Mouse (Mus musculus) v-Abl transformed pro-B cells (cell line): ENCODE measurements around the gene Sh2d1b2.
"Not testable (repeated sequence)": the region's sequence is repeated elsewhere in the genome, so short reads cannot be mapped to it uniquely, and the experiment has no call there.

Experiments used
- in situ Hi-C, 2 experiments: fragments of 400-800 bp; cut with MboI; formaldehyde crosslinking; loops; one replicate each; pipeline ENCODE4 v1.15.1; 2025; ENCODE audit not compliant: unreplicated experiment in 2 of 2

The Sh2d1b2 gene

DNA sequence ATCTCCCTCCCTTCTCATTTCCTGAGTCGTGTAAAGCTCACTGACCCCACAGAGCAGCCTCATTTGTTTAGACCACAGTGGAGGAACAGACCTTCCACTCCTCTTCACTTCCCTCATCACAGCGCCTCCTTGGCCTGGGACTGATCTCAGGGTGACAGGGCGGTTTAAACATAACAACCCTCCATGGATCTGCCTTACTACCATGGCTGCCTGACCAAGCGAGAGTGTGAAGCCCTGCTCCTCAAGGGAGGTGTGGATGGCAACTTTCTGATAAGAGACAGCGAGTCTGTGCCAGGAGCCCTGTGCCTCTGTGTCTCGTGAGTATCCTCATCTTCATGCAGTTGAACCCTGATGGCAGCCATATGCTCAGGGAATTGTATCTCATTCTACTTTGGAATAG, at the start of gene Sh2d1b2:
Sh2d1b2 (plus strand) TSS at position 62 of the 400 bp plus-strand sequence.
- in situ Hi-C loops: not testable (repeated sequence)

- in situ Hi-C loops: no loop called here
Observed at GRCm38 (mm10) chr1:170185137-170185536, 47.4 kb upstream of the Sh2d1b2 start.

GRCm38 (mm10) chr1:170186531-170186930, 46.0 kb upstream of the Sh2d1b2 start:
- in situ Hi-C loops: no loop called here

DNA sequence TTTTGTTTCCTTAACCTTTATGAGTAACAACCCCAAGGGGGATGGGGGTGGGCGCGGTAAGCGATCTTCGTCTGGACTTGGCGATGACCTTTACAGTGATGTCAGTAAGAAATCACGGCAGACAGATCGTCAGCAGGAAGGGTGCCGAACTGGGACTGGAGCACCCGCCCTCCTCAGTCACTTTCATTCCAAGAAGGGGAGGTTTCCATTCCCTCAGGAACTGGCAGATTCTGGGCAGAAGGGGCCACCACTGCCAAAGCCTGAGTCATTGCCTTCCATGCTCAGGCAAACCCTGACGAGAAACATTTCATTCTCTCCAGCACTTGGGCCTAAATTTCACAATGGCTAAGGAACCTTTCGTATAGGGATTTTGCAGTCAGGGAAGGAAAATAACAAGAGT, 43.9 kb upstream of the Sh2d1b2 start:
- in situ Hi-C loops: no loop called here

DNA sequence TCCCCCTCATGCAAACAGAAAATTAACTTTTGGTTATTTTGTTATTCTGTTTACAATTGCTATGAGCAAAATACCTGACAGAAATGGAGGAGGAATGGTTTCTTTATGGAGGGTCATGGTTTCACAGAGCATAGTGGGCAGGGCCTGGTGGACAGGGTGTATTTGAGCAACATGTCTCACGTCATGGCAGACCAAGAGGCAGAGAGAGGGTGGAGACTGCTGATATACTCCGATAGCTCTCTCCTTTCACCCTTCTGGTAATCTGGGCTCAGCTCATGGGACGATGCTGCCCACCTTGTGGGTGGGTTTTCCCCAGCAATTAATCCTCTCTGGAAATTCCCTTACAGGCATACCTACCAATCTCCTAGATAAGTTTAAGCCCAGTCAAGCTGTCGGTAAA, 42.3 kb upstream of the Sh2d1b2 start:
- in situ Hi-C loops: no loop called here

- in situ Hi-C loops: no loop called here
Observed at GRCm38 (mm10) chr1:170191925-170192324, 40.6 kb upstream of the Sh2d1b2 start.

DNA sequence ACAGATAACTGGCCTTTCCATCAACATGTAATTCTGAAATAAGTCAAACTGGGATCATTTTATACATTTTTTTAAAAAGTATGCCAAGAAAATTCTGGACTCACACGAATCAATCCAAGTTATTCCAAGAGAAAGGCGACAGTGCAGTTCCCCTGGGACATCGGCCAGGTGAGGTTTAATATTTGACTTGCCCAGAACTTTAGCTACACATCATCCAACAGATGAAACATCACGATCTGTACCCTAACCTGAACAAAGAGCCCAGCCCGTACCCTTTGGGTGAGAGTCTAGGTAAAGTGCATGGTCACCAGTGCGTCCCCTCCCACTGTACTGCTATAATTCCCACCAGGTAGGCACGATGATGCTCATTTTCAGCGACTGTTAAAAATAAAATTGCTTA, 36.3 kb upstream of the Sh2d1b2 start:
- in situ Hi-C loops: no loop called here

- in situ Hi-C loops: loop anchor here (25.0 kb wide), 2 partner anchors 412 to 1362 kb away; partner anchors contain the start of gene Cd244a (in 1 of the 2)
Observed at GRCm38 (mm10) chr1:170200379-170200778, 32.2 kb upstream of the Sh2d1b2 start.

- in situ Hi-C loops: loop anchor here (25.0 kb wide), 2 partner anchors 406 to 1356 kb away; partner anchors contain the start of gene Cd244a (in 1 of the 2)
Observed at GRCm38 (mm10) chr1:170206395-170206794, 26.2 kb upstream of the Sh2d1b2 start.

DNA sequence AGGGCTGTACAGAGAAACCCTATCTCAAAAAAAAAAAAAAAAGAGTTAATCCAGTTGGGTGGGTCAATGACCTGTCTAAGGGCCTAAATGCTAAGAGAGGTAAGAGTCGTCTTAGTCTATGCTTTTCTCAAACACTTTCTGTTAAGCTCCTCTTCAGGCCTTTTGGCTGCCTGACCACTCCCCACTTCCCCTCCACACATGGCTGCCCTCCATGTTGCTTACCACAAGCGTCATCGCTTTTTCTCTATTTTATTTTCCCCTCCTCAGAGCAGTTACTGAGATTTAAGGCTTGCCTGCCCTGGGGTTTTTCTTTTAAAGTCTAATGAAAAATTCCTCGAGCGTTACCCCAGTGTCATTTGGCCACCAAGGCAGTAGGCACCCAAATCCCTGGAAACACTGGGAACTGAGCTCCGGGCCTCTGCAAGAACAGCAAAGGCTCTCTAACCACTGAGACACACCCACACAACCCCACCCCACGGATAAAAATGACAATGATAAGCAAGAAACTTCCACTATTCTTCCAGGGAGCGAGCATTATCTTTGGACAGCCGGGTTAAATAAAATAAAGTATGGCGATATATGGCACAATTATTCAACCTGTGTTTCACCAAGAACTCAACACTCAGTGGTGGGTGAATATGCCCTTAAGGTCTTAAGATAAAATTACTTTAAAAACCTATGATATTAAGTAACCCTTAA, 19.2 kb upstream of the Sh2d1b2 start:
- in situ Hi-C loops: loop anchor here (10.0 to 25.0 kb wide), 3 partner anchors 399 to 1349 kb away; partner anchors contain the start of gene Cd244a (in 1 of the 2)

DNA sequence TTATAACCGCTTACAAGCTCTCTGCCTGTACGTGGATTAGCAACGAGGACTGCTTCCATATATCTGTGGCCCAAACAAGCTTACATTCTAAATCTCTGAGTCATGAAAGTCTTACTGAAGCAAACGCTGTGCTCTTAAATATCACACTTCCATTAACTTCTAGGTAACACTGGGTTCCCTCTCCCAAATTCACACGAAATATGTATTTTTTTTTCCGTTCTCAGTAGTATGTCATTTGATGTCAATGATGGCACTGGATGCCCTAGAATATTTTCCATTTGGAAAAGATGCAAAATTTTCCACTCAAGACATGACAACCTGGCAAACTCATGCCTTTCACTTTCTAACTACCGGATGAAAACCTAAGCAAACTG, 18.2 kb upstream of the Sh2d1b2 start:
- in situ Hi-C loops: loop anchor here (10.0 to 25.0 kb wide), 3 partner anchors 398 to 1348 kb away; partner anchors contain the start of gene Cd244a (in 1 of the 2)

GRCm38 (mm10) chr1:170214757-170215522, 17.6 kb upstream of the Sh2d1b2 start, which contains the start of gene Uhmk1:
Uhmk1 (minus strand) TSS chr1:170215397.
- in situ Hi-C loops: loop anchor here (5.0 to 25.0 kb wide), 4 partner anchors 397 to 1347 kb away; partner anchors contain the start of gene Cd244a (in 1 of the 2)

- in situ Hi-C loops: loop anchor here (5.0 to 25.0 kb wide), 4 partner anchors 397 to 1347 kb away; partner anchors contain the start of gene Cd244a (in 1 of the 2)
Observed at GRCm38 (mm10) chr1:170215590-170215989, 17.0 kb upstream of the Sh2d1b2 start.

GRCm38 (mm10) chr1:170218091-170218884, 14.3 kb upstream of the Sh2d1b2 start:
- in situ Hi-C loops: loop anchor here (5.0 to 25.0 kb wide), 4 partner anchors 394 to 1344 kb away; partner anchors contain the start of gene Cd244a (in 1 of the 2)

- in situ Hi-C loops: loop anchor here (10.0 to 25.0 kb wide), 4 partner anchors 392 to 1342 kb away; partner anchors contain the start of gene Cd244a (in 1 of the 2)
Observed at GRCm38 (mm10) chr1:170220351-170220750, 12.2 kb upstream of the Sh2d1b2 start.

- in situ Hi-C loops: loop anchor here (10.0 to 25.0 kb wide), 4 partner anchors 389 to 1339 kb away; partner anchors contain the start of gene Cd244a (in 1 of the 2)
Observed at GRCm38 (mm10) chr1:170223276-170223675, 9.3 kb upstream of the Sh2d1b2 start.

DNA sequence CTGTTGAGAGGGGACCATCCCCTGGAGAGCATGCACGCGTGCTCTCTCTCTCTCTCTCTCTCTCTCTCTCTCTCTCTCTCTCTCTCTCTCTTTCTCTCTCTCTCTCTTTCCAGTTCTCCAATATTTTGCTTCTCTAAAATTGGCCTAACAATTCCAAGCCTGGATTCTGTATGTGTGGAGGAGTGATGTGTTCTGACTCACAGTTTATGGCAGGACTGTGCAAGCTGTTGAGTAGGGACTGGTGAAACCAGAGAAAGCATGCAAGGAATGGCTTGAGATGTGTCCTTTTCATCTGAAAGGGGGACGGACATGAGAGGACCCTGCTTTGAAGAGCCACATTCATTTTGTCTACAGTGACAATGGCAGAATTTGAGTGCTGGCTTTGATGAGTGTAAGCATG, 12.5 kb downstream of the Sh2d1b2 start:
- in situ Hi-C loops: no loop called here

- in situ Hi-C loops: no loop called here
Observed at GRCm38 (mm10) chr1:170254893-170255559, 22.5 kb downstream of the Sh2d1b2 start.

DNA sequence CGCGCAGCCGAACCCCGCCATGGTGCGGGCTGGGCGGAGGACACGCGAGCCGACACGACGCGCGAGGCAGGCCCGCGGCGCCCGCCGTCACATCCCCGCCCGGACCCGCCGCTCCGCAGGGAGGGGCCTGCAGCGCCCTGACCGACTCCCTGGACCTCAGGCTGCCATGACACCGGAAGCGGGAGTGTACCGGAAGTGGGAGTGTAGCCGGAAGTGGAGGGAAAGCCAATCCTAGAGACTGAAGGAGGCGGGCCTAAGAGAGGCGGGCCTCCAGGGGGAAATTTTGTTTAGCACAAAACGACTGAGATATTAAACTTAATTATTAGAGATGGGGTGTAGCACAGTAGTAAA, 23.0 kb downstream of the Sh2d1b2 start:
- in situ Hi-C loops: no loop called here

DNA sequence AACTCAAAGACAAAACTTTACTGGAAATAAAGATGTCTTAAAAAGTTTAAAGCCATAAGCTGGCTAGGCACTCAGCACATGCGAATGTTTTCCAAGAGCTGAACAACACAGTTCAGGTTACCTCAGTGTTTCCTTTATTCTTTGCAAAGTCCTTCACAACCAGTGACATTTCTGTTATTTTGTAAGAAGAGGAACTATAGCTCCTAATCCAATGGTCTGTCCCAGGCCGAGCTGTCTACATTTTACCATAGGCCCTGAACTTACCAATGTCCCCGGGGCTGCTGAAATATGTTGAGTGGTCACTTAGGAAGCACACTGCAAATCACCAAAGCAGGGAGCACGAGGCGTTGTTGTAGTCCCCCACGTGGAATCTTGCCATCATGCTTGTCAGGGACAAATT, 37.7 kb downstream of the Sh2d1b2 start:
- in situ Hi-C loops: no loop called here
